Mouse (Mus musculus) frontal cortex, postnatal 25 days (tissue): ENCODE data around the gene Oser1.

Experiments used
- DNase-seq, 2 experiments: peaks; one replicate each; pipeline ENCODE4 v3.0.0; 2022; ENCODE audit warnings: low spot score in 2 of 2

The Oser1 gene

GRCm38 (mm10) chr2:163401221-163401620, 23.3 kb downstream of the Oser1 start:
- DNase-seq = peak; percentile 74 to 81

- no peak for DNase-seq
Observed at GRCm38 (mm10) chr2:163399222-163399621, 25.3 kb downstream of the Oser1 start.

GRCm38 (mm10) chr2:163398770-163399169, 25.7 kb downstream of the Oser1 start:
- no peak for DNase-seq

GRCm38 (mm10) chr2:163397905-163398304, 26.6 kb downstream of the Oser1 start, which contains the start of gene Jph2:
Jph2 (minus strand) TSS chr2:163397993.
- no peak for DNase-seq

GRCm38 (mm10) chr2:163397071-163397470, 27.4 kb downstream of the Oser1 start:
- DNase-seq = no peak

- DNase-seq = no peak
Observed at GRCm38 (mm10) chr2:163394977-163395376, 29.5 kb downstream of the Oser1 start.

- no peak for DNase-seq
Observed at GRCm38 (mm10) chr2:163393976-163394375, 30.5 kb downstream of the Oser1 start.

- no peak for DNase-seq
Observed at GRCm38 (mm10) chr2:163393241-163393640, 31.3 kb downstream of the Oser1 start.

GRCm38 (mm10) chr2:163392436-163392835, 32.1 kb downstream of the Oser1 start:
- DNase-seq = no peak

- DNase-seq = no peak
Observed at GRCm38 (mm10) chr2:163386423-163387190, 37.9 kb downstream of the Oser1 start.

GRCm38 (mm10) chr2:163385126-163385525, 39.4 kb downstream of the Oser1 start:
- DNase-seq = no peak

GRCm38 (mm10) chr2:163381246-163381645, 43.3 kb downstream of the Oser1 start:
- DNase-seq = no peak

- no peak for DNase-seq
Observed at GRCm38 (mm10) chr2:163379366-163379765, 45.1 kb downstream of the Oser1 start.

- DNase-seq = no peak
Observed at GRCm38 (mm10) chr2:163376082-163376481, 48.4 kb downstream of the Oser1 start.

- DNase-seq = no peak
Observed at GRCm38 (mm10) chr2:163375468-163375867, 49.0 kb downstream of the Oser1 start.

GRCm38 (mm10) chr2:163372627-163373026, 51.9 kb downstream of the Oser1 start:
- DNase-seq = no peak

- DNase-seq = no peak
Observed at GRCm38 (mm10) chr2:163370175-163370574, 54.3 kb downstream of the Oser1 start.

- no peak for DNase-seq
Observed at GRCm38 (mm10) chr2:163364785-163365541, 59.5 kb downstream of the Oser1 start.

GRCm38 (mm10) chr2:163362940-163363921, 61.3 kb downstream of the Oser1 start:
- DNase-seq = no peak

GRCm38 (mm10) chr2:163360858-163361623, 63.5 kb downstream of the Oser1 start:
- no peak for DNase-seq

GRCm38 (mm10) chr2:163359253-163359652, 65.2 kb downstream of the Oser1 start:
- no peak for DNase-seq
